Mouse (Mus musculus): ENCODE data around the gene Rad54l.

DNA sequence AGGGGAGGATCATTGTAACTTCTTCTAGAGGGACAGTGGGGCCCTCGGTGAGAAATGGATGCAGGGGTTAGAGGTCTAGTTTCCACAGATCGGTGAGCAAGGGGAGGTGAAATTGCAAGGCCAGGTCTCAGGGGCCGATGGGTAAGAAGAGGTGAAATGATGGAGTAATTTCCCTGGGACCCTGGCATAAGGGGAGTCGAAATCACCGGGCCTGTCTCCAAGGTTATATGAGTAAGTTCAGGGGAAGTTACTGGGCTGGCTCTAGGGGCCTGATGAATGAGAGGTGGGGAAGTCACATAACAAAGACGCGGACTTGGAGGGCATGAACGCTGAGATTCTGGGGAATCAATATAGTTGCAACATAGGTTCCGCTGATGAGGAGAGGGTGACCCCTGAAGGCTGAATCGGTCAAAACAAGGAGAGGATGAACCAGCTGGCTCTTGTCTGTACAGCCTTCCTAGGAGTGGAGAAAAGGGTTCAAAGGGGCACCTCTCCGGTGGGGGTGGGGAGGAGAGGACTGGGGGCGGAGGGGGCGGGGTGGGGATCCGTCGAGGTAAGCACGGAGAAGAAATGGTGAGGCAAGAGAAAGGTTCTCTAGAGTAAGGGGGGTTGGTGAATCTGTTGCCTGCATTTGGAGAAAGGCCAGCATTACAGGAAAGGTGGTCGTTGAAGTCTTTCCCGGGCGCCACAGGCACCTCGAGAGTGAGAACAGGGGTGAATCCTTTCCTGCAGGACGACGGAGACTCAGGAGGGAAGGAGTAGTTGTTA is 70.8 kb downstream of the Rad54l start:
- TF ChIP-seq CTCF (IDR thresholded peaks at IDR 0.05) (peak; percentile 54), EP300 (IDR thresholded peaks at IDR 0.05) (no peak)
